Mouse (Mus musculus): ENCODE measurements around the gene Vasp. TPM values are rescaled to one million over a fixed set of nuclear protein-coding genes. Genes with fewer than 3 reads are reported as not detected.

The Vasp gene
- polyA plus RNA-seq (2015; fragmentation: Nextera tagmentation; extraction: Ambion mirVana): 37.6 and 39.5 TPM in 2 replicates

GRCm38 (mm10) chr7:19271238-19272172, at the start of gene Vasp:
Gene Vasp (minus strand): TSS chr7:19271817.
- Histone ChIP-seq H3K27me3 (no peaks in the 10 kb centered on the region), H3K4me1 (peaks cover 29% of the 10 kb centered on the region), H3K4me3 (peak within 1 kb of the TSS; percentile 98), H3K4me2 (replicated peaks) (peak within 1 kb of the TSS; percentile 92), H3K9ac (replicated peaks) (peak within 1 kb of the TSS; percentile 91), H3K36me3 (no peaks in the 10 kb centered on the region), H3K9me3 (no peaks in the 10 kb centered on the region), H3K27ac (replicated peaks) (peak within 1 kb of the TSS; percentile 91)
- ATAC-seq (replicated peaks): peak; percentile 88
- under 1% methylated on average over 61 of the region's 62 CpGs for WGBS

- peaks cover 14% of the 10 kb centered on the region for H3K4me1 ChIP-seq
- H3K36me3 ChIP-seq: no peaks in the 10 kb centered on the region
- H3K9ac ChIP-seq (replicated peaks): peak overlapping the region; percentile 36; the same call in 1 of the 2 replicates
- H3K27me3 ChIP-seq: no peaks in the 10 kb centered on the region
- ATAC-seq (replicated peaks): no peak
- H3K27ac ChIP-seq (replicated peaks): 0 out of 2 replicates have a peak overlapping the region, but pooled peaks have one; percentile 33
- 45% methylated on average over 7 of the region's 7 CpGs for WGBS
- no peaks in the 10 kb centered on the region for H3K9me3 ChIP-seq
- peak overlapping the region; percentile 71 for H3K4me2 ChIP-seq (replicated peaks)
- H3K4me3 ChIP-seq: peak overlapping the region; percentile 52
Observed at GRCm38 (mm10) chr7:19320637-19321036, 49.0 kb upstream of the Vasp start.

DNA sequence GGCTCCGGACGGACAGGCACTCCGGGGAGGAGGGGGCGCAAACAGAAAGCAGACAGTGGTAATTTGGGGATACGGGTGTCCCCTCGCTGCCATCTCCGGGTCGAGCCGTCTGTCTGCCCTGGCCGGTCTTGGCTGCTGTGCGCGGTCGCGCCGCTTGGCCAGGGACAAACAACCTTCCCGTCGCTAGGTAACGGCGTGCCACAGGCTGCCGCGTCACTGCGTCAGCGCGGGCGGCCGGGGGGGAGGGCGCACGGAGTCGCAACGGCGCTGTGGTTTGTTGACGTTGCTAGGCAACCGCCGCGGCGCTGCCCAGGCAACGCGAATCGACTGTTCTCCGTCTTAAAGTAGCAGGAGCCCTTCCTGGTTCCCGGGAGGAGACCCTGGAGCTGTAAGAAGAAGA, 48.3 kb upstream of the Vasp start:
- peak overlapping the region; percentile 52 for H3K4me3 ChIP-seq
- peaks cover 14% of the 10 kb centered on the region for H3K4me1 ChIP-seq
- H3K27me3 ChIP-seq: no peaks in the 10 kb centered on the region
- peak overlapping the region; percentile 42; the same call in 1 of the 2 replicates for H3K27ac ChIP-seq (replicated peaks)
- no peaks in the 10 kb centered on the region for H3K9me3 ChIP-seq
- peak overlapping the region; percentile 43 for H3K9ac ChIP-seq (replicated peaks)
- ATAC-seq (replicated peaks): peak; percentile 96
- WGBS: under 1% methylated on average over 41 of the region's 41 CpGs
- no peaks in the 10 kb centered on the region for H3K36me3 ChIP-seq
- peak overlapping the region; percentile 71 for H3K4me2 ChIP-seq (replicated peaks)

- Histone ChIP-seq H3K9ac (replicated peaks) (peak overlapping the region; percentile 43), H3K27ac (replicated peaks) (peak overlapping the region; percentile 42; the same call in 1 of the 2 replicates), H3K4me3 (peak overlapping the region; percentile 52), H3K4me2 (replicated peaks) (peak overlapping the region; percentile 71), H3K36me3 (no peaks in the 10 kb centered on the region), H3K9me3 (no peaks in the 10 kb centered on the region), H3K27me3 (no peaks in the 10 kb centered on the region), H3K4me1 (peaks cover 14% of the 10 kb centered on the region)
- 20% methylated on average over 9 of the region's 9 CpGs for WGBS
- ATAC-seq (replicated peaks): peak; percentile 75
Observed at GRCm38 (mm10) chr7:19319458-19319857, 47.8 kb upstream of the Vasp start.

GRCm38 (mm10) chr7:19318676-19319075, 47.1 kb upstream of the Vasp start:
- 84% methylated on average over 7 of the region's 7 CpGs for WGBS

DNA sequence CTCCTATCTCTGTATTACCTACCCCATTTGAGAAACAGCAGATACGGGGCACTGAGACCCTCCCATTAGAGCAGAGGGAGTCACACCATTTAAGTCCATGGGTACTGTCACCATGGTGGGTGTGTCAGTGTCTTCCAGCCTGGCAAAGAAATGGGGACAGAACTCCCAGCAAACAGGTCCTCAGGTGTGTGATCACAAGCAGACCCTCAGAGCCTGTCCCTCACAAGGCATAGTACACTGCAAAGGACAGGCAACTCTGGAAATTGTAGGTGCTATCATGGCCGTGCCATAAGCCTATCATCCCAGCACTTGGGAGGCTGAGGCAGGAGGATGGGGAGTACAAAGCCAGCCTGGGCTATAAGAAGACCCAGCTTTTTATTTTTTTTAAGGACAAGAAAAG, 46.6 kb upstream of the Vasp start:
- 80% methylated on average over 2 of the region's 2 CpGs for WGBS
- Histone ChIP-seq H3K4me2 (replicated peaks) (no peak overlapping the region), H3K4me3 (no peak overlapping the region), H3K27me3 (no peaks in the 10 kb centered on the region), H3K27ac (replicated peaks) (no peak overlapping the region), H3K36me3 (no peaks in the 10 kb centered on the region), H3K9ac (replicated peaks) (no peak overlapping the region), H3K9me3 (no peaks in the 10 kb centered on the region), H3K4me1 (peaks cover 14% of the 10 kb centered on the region)
- no peak for ATAC-seq (replicated peaks)

More at GRCm38 (mm10) chr7:19318676-19319075, 47.1 kb upstream of the Vasp start:
- Histone ChIP-seq H3K4me3 (no peak overlapping the region), H3K4me2 (replicated peaks) (no peak overlapping the region), H3K36me3 (no peaks in the 10 kb centered on the region), H3K27me3 (no peaks in the 10 kb centered on the region), H3K4me1 (peaks cover 14% of the 10 kb centered on the region), H3K9me3 (no peaks in the 10 kb centered on the region), H3K27ac (replicated peaks) (no peak overlapping the region), H3K9ac (replicated peaks) (no peak overlapping the region)
- no peak for ATAC-seq (replicated peaks)

GRCm38 (mm10) chr7:19316451-19317161, 45.0 kb upstream of the Vasp start:
- no peak overlapping the region for H3K4me2 ChIP-seq (replicated peaks)
- no peak for ATAC-seq (replicated peaks)
- H3K9ac ChIP-seq (replicated peaks): no peak overlapping the region
- H3K4me1 ChIP-seq: peaks cover 14% of the 10 kb centered on the region
- H3K4me3 ChIP-seq: no peak overlapping the region
- 43% methylated on average over 14 of the region's 14 CpGs for WGBS
- no peaks in the 10 kb centered on the region for H3K36me3 ChIP-seq
- H3K27me3 ChIP-seq: peaks cover 10% of the 10 kb centered on the region; the same call in 1 of the 2 replicates
- no peak overlapping the region for H3K27ac ChIP-seq (replicated peaks)
- no peaks in the 10 kb centered on the region for H3K9me3 ChIP-seq

DNA sequence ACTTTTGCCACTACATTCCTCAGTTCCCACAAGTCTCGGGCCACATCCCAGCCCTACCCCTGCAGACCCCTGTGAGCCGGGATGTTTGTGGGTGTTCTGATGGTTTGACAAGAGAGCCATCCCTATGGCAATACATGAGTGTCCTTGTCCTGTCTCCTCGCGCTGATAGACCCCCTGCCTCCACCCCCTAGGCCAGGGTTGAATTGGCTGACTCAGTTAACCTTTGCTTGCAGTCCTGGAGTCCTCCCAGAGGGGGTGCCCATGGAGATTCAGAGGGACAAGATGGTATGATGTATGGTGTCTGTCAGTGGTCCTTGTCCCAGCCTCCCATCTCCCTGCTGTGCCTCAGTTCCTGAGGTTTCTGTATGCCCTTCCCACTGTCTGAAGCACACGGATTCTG, 42.4 kb upstream of the Vasp start:
- Histone ChIP-seq H3K27me3 (peaks cover 12% of the 10 kb centered on the region; the same call in 1 of the 2 replicates), H3K4me2 (replicated peaks) (no peak overlapping the region), H3K9ac (replicated peaks) (no peak overlapping the region), H3K27ac (replicated peaks) (no peak overlapping the region), H3K36me3 (no peaks in the 10 kb centered on the region), H3K4me1 (peaks cover 12% of the 10 kb centered on the region), H3K9me3 (no peaks in the 10 kb centered on the region), H3K4me3 (no peak overlapping the region)
- whole genome bisulfite sequencing: 46% methylated on average over 5 of the region's 5 CpGs
- ATAC-seq (replicated peaks): no peak

- Histone ChIP-seq H3K27ac (replicated peaks) (no peak overlapping the region), H3K9me3 (no peaks in the 10 kb centered on the region), H3K36me3 (no peaks in the 10 kb centered on the region), H3K9ac (replicated peaks) (no peak overlapping the region), H3K4me1 (peaks cover 23% of the 10 kb centered on the region), H3K4me3 (no peak overlapping the region), H3K27me3 (peaks cover 17% of the 10 kb centered on the region), H3K4me2 (replicated peaks) (no peak overlapping the region)
- ATAC-seq (replicated peaks): no peak
- WGBS: 32% methylated on average over 4 of the region's 4 CpGs
Observed at GRCm38 (mm10) chr7:19311991-19312390, 40.4 kb upstream of the Vasp start.

DNA sequence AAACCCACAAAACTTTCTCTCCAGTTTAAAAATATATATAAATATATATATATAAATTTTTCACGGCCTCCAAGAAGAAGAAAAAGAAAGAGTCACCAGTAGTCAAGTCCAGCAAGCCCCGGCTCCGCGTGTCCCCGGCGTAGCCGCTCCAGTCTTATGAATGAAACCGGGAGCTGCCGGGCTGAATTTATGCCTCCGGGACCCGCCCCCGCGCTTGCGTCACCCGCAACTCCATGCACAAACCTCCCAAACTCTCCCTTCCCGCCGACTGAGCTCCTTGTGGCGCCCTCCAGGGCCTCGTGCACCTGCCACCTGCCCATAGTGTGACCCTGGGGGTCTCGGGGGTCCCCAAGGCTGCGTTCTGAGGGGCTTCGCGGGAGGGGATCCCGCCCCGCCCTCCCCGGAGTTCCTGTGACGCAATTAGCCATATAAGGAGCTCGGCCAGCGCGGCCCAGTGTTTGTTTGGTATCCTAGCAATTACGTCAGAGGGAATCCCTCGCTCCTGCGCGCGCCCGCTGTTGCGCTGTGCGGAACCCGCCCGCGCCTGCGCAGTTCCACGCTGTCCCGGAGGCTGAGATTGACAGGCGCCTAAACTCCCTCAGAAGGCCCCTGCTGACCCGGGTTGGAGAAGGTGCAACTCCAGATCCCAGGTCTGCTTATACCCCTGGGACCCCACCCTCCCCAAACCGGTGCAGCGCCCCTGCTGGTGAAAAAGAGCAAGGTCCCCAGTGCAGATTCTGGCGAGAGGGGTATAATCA, 38.4 kb upstream of the Vasp start, which contains the start of gene Fosb:
Gene Fosb, minus strand, starts transcription at position 168 of the 758 bp plus-strand sequence.
- H3K9me3 ChIP-seq: no peaks in the 10 kb centered on the region
- under 1% methylated on average over 49 of the region's 49 CpGs for WGBS
- peak; percentile 85 for ATAC-seq (replicated peaks)
- peak within 1 kb of the TSS; percentile 65 for H3K4me3 ChIP-seq
- H3K27me3 ChIP-seq: peaks cover 36% of the 10 kb centered on the region
- H3K4me1 ChIP-seq: peaks cover 25% of the 10 kb centered on the region
- H3K4me2 ChIP-seq (replicated peaks): peak within 1 kb of the TSS; percentile 99
- no peak within 1 kb of the TSS for H3K27ac ChIP-seq (replicated peaks)
- peak within 1 kb of the TSS; percentile 48 for H3K9ac ChIP-seq (replicated peaks)
- no peaks in the 10 kb centered on the region for H3K36me3 ChIP-seq

DNA sequence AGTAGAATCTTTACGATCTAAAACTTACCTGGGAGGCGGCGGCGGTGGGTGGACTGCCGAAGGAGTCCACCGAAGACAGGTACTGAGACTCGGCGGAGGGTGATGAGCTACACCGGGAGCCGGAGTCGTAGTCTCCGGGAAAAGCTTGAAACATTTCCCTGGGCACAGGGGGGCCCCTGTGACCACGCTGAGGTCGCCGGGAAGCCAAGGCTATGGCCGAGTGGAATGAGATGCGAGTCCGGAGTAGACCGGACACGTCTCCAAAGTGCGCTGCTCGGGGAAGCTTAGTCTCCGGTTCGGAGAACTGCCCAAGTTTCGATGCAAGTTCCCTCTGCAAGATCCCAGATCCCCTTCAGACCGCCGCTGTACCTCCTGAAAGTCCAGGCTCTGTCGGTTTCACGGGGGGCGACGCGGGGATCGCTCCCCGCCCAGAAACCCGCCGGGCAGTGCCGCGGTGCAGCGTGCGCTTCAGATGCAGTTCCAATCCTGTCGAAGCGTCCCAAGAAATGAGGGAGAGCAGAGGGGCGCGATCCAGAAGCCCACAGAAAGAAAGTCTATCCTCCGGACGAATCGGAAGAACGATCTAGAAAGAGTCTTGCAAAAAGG, 37.8 kb upstream of the Vasp start:
- Histone ChIP-seq H3K4me1 (peaks cover 32% of the 10 kb centered on the region), H3K9me3 (no peaks in the 10 kb centered on the region), H3K9ac (replicated peaks) (0 out of 2 replicates have a peak overlapping the region, but pooled peaks have one; percentile 16), H3K4me3 (peak overlapping the region; percentile 65), H3K27ac (replicated peaks) (no peak overlapping the region), H3K4me2 (replicated peaks) (peak overlapping the region; percentile 99), H3K27me3 (peaks cover 42% of the 10 kb centered on the region), H3K36me3 (no peaks in the 10 kb centered on the region)
- WGBS: 1% methylated on average over 48 of the region's 48 CpGs
- ATAC-seq (replicated peaks): no peak
